8 mouse cellular contexts compared by ENCODE assay signal in genomic region chr1:181256689-181257584, GRCm38 (mm10). TPM values are rescaled to one million over a fixed set of nuclear protein-coding genes. Genes with fewer than 3 reads are reported as not detected.
DNase-seq lines count a peak whose midpoint lies in the region; ATAC-seq lines count a peak whose summit lies in the region.

No protein-coding gene starts in this region.

- peak; percentile 92 for ATAC-seq in lung, embryonic 16.5 days (ENCODE audit: low read depth)

- H3K27ac ChIP-seq in lung, embryonic 16.5 days (ENCODE audit: low read length), result peak overlapping the region; percentile 90

- H3K4me1 ChIP-seq in lung, embryonic 16.5 days (replicated peaks; ENCODE audit: control insufficient read depth, insufficient read depth, low read length), result peaks cover 22% of the 10 kb centered on the region

- H3K27me3 ChIP-seq in lung, embryonic 16.5 days (ENCODE audit: control insufficient read depth, insufficient read depth, low read depth, low read length), result no peaks in the 10 kb centered on the region

- H3K4me2 ChIP-seq in lung, embryonic 16.5 days (ENCODE audit: low read depth, low read length), result peak overlapping the region; percentile 75

- no peaks in the 10 kb centered on the region for H3K9me3 ChIP-seq in lung, embryonic 16.5 days (ENCODE audit: control insufficient read depth, low read length)

- no peaks in the 10 kb centered on the region for H3K36me3 ChIP-seq in lung, embryonic 16.5 days (ENCODE audit: control insufficient read depth, insufficient read depth, low read length)

- DNase-seq in 3134 (ENCODE audit: extremely low read depth, insufficient read length, low spot score) (peak; percentile 92), R1 (ENCODE audit: low read depth, low spot score) (peak; percentile 55)
- peak; percentile 71 for DNase-seq in embryo, embryonic 11 days
- DNase-seq in heart, adult 18-20 months, result peak; percentile 87 to 92
- peak; percentile 86 for DNase-seq in kidney, adult 18-20 months
- DNase-seq in ovary, adult 18-20 months (ENCODE audit: low spot score), result peak; percentile 84
- DNase-seq in urinary bladder, postnatal 14 days (ENCODE audit: low spot score), result peak; percentile 92

- 16% methylated on average over 33 of the region's 36 CpGs for WGBS in lung, embryonic 16.5 days

- peak overlapping the region; percentile 58 for H3K9ac ChIP-seq in lung, embryonic 16.5 days (ENCODE audit: low read length)

- peak overlapping the region; percentile 45 for H3K4me3 ChIP-seq in lung, embryonic 16.5 days (ENCODE audit: low read length)

RNA-seq across cellular contexts. Expression of gene Wdr26, which starts 45.1 kb away (rescaled TPM):
- total RNA-seq in heart, adult 18-20 months (2021), result 10 to 100 TPM; 90.9 to 94.5 TPM
- 30.0 and 30.2 TPM in 2 replicates for polyA plus RNA-seq in lung, embryonic 16.5 days (2015; fragmentation: Nextera tagmentation; extraction: Ambion mirVana)

Comparison
In these comparisons a context has a peak if more than half of its experiments do, and no peak if none do; other contexts are left out.
1. Peak in every context shown above with its lines: DNase-seq, ATAC-seq, H3K4me3 ChIP-seq and H3K27ac ChIP-seq.